Mouse (Mus musculus) hindbrain, embryonic 10.5 days (tissue): ENCODE data around the gene Cltb. TPM values are rescaled to one million over a fixed set of nuclear protein-coding genes. Genes with fewer than 3 reads are reported as not detected.
"Not testable (repeated sequence)": the region's sequence is repeated elsewhere in the genome, so short reads cannot be mapped to it uniquely, and the experiment has no call there.

Experiments used
- DNase-seq: peaks from one replicate; pipeline ENCODE4 v3.0.0-alpha.2; 2017; ENCODE audit warnings: low spot score
- H3K27ac ChIP-seq: fragments of 300-500 bp; sonication (generic); 2 replicates; pipeline ENCODE4 v1.5.1; 2016; ENCODE audit warnings: mild to moderate bottlenecking, moderate library complexity
- H3K27me3 ChIP-seq: fragments of 300-500 bp; sonication (generic); 2 replicates; pipeline ENCODE4 v1.6.1; 2016; ENCODE audit warnings: mild to moderate bottlenecking; ENCODE audit not compliant: poor library complexity, insufficient read depth, severe bottlenecking
- H3K36me3 ChIP-seq: fragments of 300-500 bp; sonication (generic); 2 replicates; pipeline ENCODE4 v1.6.1; 2016; ENCODE audit warnings: mild to moderate bottlenecking, moderate library complexity
- H3K4me1 ChIP-seq: fragments of 300-500 bp; sonication (generic); replicated peaks from 2 replicates; pipeline ENCODE4 v1.6.1; 2016; ENCODE audit warnings: mild to moderate bottlenecking
- H3K4me3 ChIP-seq: fragments of 300-500 bp; sonication (generic); 2 replicates; pipeline ENCODE4 v1.5.1; 2016; ENCODE audit warnings: mild to moderate bottlenecking, moderate library complexity
- H3K9me3 ChIP-seq: fragments of 300-500 bp; sonication (generic); 2 replicates; pipeline ENCODE4 v1.6.1; 2016; ENCODE audit warnings: mild to moderate bottlenecking, moderate library complexity
- WGBS: fragments of 180-500 bp; shearing (Covaris S2); methylation state at CpG from one replicate; pipeline ENCODE4 v1.1.7; 2016; 5-methylcytosine and 5-hydroxymethylcytosine counted together
- polyA plus RNA-seq: library from polyadenylated mRNA; unstranded; fragments of >200 nt; fragmentation: Nextera tagmentation; extraction: Ambion mirVana; gene quantifications from 2 replicates; pipeline ENCODE4 v1.2.1, GENCODE M21; 2016

The Cltb gene
- 21.4 and 35.4 TPM in 2 replicates for polyA plus RNA-seq

DNA sequence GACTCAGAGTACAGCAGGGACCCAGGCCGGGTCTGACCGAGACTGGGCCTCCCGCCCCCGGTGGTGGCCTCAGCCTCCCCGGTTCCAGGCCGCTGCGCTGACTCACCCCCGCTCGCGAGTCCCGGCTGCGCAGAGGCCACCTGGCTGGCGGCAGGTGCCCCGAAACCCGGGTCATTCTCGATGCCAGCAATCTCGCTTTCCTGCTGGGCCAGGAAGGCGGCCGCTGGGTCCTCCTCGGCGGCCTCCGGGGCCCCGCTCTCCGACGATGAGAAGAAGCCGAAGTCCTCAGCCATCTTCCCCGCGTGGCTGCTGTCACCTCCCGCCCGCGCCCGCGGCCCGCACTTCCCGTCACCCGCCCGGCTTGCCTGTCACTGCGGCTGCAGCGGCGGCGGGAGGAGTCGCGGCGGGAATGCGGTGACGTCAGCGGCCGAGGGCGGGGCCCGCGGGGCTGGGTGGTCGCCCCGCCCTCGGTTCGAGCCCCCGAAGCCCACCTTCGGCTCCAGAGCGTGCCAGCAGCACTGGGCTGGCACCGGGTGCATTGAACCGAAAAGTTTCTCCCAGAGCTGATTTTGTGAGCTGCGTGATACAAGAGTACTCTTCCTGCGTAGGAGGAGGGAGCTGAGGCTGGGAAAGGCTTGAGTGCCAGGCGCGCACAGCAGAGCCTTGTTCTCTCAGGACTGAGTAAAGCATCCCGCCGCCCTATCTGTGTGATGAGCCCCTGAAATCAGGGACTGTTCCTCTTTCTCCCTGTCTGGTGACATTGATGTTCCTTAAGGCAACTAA is at the start of gene Cltb:
Gene Cltb, minus strand, starts transcription at position 373 of the 783 bp plus-strand sequence.
- H3K27me3 ChIP-seq: peaks cover 38% of the 10 kb centered on the region
- H3K4me1 ChIP-seq: peaks cover 29% of the 10 kb centered on the region
- peak within 1 kb of the TSS; percentile 76 for H3K4me3 ChIP-seq
- no peaks in the 10 kb centered on the region for H3K9me3 ChIP-seq
- peak within 1 kb of the TSS; percentile 87 for H3K27ac ChIP-seq
- no peaks in the 10 kb centered on the region for H3K36me3 ChIP-seq
- under 1% methylated on average over 66 of the region's 66 CpGs for WGBS
- DNase-seq: peak; percentile 85

DNA sequence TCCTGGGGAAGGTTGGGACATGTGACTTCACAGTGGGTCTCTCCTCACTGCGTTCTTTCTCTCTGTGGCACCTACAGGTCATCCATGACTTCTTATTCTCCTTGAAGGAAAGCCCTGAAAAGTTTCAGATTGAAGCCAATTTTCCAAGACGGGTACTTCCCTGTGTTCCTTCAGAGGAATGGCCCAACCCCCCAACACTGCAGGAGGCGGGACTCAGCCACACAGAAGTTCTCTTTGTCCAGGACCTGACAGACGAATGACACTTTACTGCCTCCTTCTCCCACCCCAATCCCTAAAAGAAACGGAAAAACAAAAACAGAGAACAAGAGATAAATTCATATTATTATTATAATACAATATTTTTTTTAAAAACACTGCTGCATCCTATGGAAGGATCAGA is 49.7 kb upstream of the Cltb start:
- DNase-seq: no peak
- Histone ChIP-seq H3K27ac (no peak overlapping the region), H3K4me1 (no peaks in the 10 kb centered on the region), H3K36me3 (peaks cover 96% of the 10 kb centered on the region), H3K27me3 (no peaks in the 10 kb centered on the region), H3K4me3 (no peak overlapping the region), H3K9me3 (no peaks in the 10 kb centered on the region)
- 60% methylated on average over 5 of the region's 5 CpGs for WGBS

DNA sequence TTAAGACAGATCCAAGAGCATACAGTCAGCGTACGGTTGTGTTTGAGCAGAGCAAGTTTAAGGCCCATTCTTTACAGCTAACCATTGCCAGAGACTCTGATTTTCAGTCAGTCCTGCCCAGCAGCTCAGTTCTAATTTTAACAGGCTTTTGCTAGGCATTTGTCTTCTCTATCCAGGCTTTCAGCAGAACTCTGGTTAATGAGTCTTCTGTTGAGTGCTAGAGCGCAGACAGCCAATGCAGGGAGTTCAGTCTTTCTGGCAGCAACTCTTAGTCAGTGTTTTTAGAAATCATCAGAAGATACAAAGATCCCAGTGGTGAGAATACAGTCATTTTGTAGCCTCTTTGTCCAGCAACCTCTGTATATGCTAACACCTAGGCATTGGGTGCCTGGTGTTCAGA is 39.3 kb upstream of the Cltb start:
- Histone ChIP-seq H3K4me1 (no peaks in the 10 kb centered on the region), H3K4me3 (no peak overlapping the region), H3K9me3 (no peaks in the 10 kb centered on the region), H3K27ac (no peak overlapping the region), H3K27me3 (no peaks in the 10 kb centered on the region), H3K36me3 (peaks cover 100% of the 10 kb centered on the region)
- DNase-seq: no peak
- 95% methylated on average over 3 of the region's 3 CpGs for WGBS

DNA sequence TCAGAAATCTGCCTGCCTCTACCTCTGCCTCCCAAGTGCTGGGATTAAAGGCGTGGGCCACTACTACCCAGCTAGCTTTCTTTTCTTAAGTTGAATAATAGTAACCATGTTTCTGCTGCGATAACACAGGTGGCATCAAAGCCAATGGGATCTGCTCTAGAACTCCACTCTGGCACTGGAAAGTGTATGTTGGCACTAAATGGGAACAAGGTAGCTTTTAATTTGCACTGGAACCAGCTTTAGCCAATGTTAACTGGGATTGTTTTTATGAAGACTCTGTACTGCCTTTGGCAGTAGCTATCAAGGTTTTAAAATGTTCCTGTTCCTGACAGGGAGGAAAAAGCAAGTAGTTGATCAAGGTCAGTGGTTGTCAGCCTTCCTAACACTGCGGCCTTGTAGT is 23.9 kb upstream of the Cltb start:
- no peak overlapping the region for H3K27ac ChIP-seq
- H3K36me3 ChIP-seq: peaks cover 80% of the 10 kb centered on the region
- 99% methylated on average over 3 of the region's 3 CpGs for WGBS
- no peaks in the 10 kb centered on the region for H3K9me3 ChIP-seq
- no peaks in the 10 kb centered on the region for H3K27me3 ChIP-seq
- no peak overlapping the region for H3K4me3 ChIP-seq
- H3K4me1 ChIP-seq: no peaks in the 10 kb centered on the region
- DNase-seq: no peak

DNA sequence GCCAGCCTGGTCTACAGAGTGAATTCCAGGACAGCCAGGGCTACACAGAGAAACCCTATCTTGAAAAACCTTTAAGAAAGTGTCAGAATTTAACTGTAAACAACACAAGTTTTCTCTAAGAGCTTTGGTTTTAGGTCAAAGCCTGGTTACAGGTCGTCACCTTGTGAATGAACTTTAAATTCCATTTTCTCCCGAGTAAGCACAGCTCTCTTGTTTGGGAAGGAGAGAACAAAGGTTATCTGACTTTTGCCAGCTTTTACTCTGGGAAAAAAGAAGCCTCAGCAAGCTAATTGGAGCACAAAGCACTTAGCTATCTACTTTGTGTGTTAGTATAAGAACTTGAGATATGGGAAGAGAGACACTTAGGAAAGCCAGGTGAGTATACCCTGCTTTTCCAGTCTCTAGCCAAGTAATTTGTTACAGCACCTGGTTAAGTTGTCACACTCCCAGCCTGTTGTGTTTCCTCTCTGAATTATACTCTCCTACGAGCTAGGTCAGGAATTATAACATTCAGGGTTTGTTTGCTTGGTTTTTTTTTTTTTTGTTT is 21.7 kb upstream of the Cltb start:
- WGBS: 83% methylated on average over 3 of the region's 3 CpGs
- H3K36me3 ChIP-seq: peaks cover 67% of the 10 kb centered on the region
- DNase-seq: no peak
- H3K4me3 ChIP-seq: no peak overlapping the region
- no peaks in the 10 kb centered on the region for H3K9me3 ChIP-seq
- no peak overlapping the region for H3K27ac ChIP-seq
- no peaks in the 10 kb centered on the region for H3K27me3 ChIP-seq
- no peaks in the 10 kb centered on the region for H3K4me1 ChIP-seq

DNA sequence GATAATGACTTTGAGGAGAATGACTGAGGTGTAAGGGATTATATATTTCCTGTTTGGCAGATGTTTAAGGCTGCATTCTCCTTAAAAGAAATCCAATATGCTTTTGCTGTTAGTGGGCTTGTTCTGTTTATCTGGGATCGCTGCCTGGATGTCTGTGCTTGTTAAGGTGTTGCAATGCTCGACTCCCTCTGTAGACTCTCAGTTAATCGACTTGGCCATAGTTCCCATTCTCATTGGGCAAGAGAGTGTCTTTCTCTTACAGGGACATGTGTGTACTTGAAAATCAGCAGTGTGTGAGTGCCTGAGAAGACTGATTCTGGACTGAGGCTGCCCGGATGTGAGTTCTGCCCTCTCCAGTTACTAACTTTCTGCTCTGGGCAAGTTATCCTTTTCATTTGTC is 18.0 kb upstream of the Cltb start:
- DNase-seq: no peak
- WGBS: 91% methylated on average over 4 of the region's 4 CpGs
- H3K27ac ChIP-seq: no peak overlapping the region
- H3K27me3 ChIP-seq: no peaks in the 10 kb centered on the region
- H3K36me3 ChIP-seq: peaks cover 61% of the 10 kb centered on the region
- H3K4me3 ChIP-seq: no peak overlapping the region
- H3K9me3 ChIP-seq: no peaks in the 10 kb centered on the region
- peaks cover 3% of the 10 kb centered on the region; the same call in 1 of the 2 replicates for H3K4me1 ChIP-seq

DNA sequence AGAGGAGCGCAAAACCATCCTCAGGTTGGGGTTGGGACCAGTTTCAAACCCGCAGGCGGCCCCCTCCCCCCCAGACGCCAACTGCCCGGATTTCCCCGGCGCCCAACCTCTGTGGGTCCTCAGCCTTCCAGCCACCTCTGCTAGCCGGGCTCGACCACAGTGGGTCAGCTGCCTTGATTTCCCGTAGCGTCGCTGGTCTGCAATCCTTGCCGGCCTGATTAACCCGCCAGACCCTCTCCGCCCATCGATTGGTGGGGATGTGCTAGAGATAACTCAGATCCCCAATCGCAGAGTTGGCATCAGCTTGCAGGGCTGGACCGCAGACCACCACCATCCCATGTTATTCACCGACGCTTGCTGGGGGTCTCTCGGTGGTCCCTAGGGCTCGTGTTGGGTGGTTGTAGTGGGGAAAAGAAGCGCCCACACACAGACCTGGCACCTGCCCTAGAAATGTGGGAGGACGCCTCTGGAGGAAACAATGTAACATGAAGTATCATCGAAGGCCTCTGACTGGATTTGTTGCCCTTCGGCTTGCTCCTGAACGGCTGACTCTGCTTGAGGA is 10.9 kb upstream of the Cltb start:
- Histone ChIP-seq H3K36me3 (peaks cover 24% of the 10 kb centered on the region), H3K27me3 (no peaks in the 10 kb centered on the region), H3K27ac (peak overlapping the region; percentile 98), H3K4me3 (peak overlapping the region; percentile 84), H3K4me1 (peaks cover 23% of the 10 kb centered on the region), H3K9me3 (no peaks in the 10 kb centered on the region)
- no peak for DNase-seq
- 3% methylated on average over 27 of the region's 27 CpGs for WGBS

DNA sequence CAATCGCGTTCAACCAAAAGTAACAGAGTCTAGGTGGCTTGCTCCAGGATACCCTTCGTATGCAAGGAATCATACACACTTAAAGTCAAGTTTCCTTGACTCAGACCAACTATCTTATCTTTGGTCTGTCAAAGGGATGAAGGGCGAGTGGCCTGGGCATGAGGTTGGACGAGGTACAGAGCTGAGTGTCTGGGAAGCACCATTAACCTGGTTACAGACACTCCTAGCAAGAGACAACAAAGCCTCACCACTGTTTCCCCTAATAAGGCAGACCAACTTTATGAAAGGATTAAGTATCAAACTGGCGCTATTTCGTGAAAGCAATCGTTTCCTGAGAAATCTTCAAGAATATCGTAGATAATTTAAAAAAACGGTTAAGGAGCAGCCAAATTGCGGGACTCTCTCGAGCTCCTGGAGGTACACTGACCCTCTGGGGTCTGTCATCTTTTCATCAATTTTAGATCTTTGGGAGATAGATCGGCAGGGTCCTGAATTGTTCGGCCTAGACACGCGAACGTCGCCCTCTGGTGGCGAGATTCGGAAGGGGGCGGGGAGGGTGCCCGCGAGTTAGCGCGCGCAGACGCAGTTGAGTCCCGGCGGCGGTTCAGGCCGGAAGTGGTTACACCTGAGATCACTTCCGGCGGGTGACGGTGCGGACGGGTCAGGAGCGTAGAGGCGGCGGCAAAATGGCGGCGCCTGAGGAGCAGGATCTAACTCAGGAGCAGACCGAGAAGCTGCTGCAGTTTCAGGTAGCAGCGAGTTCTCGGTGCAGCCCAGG is 10.2 kb upstream of the Cltb start, which contains the start of gene Faf2:
Gene Faf2, plus strand, starts transcription at position 630 of the 778 bp plus-strand sequence.
- Histone ChIP-seq H3K9me3 (no peaks in the 10 kb centered on the region), H3K36me3 (peaks cover 18% of the 10 kb centered on the region), H3K4me1 (peaks cover 23% of the 10 kb centered on the region), H3K27ac (peak within 1 kb of the TSS; percentile 98), H3K4me3 (peak within 1 kb of the TSS; percentile 84), H3K27me3 (no peaks in the 10 kb centered on the region)
- peak; percentile 99 for DNase-seq
- 12% methylated on average over 44 of the region's 44 CpGs for WGBS

DNA sequence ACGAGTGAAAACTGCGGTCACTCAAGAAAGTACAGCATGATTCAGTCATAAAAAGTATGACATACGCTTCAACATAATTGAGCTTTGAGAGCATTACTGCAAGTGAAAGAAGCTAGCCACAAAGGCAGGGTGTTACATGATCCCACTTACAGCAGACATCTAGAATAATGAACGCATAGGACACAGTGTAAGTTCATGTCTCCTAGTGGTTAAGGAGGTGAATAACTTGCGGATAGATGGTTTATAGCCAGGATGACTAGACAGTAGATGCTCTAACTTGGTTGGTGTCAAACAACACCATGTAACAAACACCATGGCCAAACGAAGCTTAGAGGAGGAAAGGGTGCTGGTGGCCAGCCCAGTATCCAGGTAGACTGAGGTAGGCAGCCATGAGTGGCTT is 5.9 kb upstream of the Cltb start:
- Histone ChIP-seq H3K4me3 (no peak overlapping the region), H3K27me3 (no peaks in the 10 kb centered on the region), H3K4me1 (no peaks in the 10 kb centered on the region), H3K9me3 (no peaks in the 10 kb centered on the region), H3K27ac (no peak overlapping the region), H3K36me3 (no peaks in the 10 kb centered on the region)
- no peak for DNase-seq
- 71% methylated on average over 6 of the region's 6 CpGs for WGBS

DNA sequence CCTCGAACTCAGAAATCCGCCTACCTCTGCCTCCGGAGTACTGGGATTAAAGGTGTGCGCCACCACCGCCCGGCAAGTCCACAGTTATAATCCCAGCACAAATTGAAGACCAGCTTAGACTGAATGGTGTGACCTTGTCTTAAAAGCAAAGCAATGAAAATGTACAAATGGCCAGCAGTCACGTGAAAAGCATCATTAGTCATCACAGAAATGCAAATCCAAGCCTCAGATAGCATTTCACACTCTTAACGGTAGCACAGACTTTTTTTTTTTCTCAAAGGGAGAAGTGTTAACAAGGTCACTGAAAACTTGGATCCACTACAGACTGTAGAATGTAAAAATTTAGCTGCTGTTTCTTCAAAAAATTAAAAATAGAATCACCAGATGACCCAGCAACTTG is 5.2 kb upstream of the Cltb start:
- Histone ChIP-seq H3K27me3 (peaks cover 1% of the 10 kb centered on the region; the same call in 1 of the 2 replicates), H3K4me3 (no peak overlapping the region), H3K4me1 (peaks cover 5% of the 10 kb centered on the region), H3K9me3 (no peaks in the 10 kb centered on the region), H3K27ac (no peak overlapping the region), H3K36me3 (no peaks in the 10 kb centered on the region)
- WGBS: 86% methylated on average over 8 of the region's 8 CpGs
- no peak for DNase-seq

DNA sequence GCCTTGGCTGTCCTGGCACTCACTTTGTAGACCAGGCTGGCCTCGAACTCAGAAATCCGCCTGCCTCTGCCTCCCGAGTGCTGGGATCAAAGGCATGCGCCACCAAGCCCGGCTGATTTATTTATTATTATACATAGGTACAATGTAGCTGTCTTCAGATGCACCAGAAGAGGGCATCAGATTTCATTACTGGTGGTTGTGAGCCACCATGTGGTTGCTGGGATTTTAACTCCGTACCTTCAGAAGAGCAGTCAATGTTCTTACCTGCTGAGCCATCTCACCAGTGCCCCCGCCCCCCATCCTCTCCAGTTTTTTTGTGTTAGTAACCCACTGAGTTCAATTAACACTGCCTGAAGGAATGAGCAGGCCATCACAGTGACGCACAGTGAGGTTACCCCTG is 2.0 kb upstream of the Cltb start:
- not testable (repeated sequence) for H3K4me3 ChIP-seq, DNase-seq, H3K27ac ChIP-seq, H3K9me3 ChIP-seq, H3K36me3 ChIP-seq
- WGBS: 89% methylated on average over 8 of the region's 8 CpGs
- Histone ChIP-seq H3K27me3 (peaks cover 31% of the 10 kb centered on the region), H3K4me1 (peaks cover 29% of the 10 kb centered on the region)

DNA sequence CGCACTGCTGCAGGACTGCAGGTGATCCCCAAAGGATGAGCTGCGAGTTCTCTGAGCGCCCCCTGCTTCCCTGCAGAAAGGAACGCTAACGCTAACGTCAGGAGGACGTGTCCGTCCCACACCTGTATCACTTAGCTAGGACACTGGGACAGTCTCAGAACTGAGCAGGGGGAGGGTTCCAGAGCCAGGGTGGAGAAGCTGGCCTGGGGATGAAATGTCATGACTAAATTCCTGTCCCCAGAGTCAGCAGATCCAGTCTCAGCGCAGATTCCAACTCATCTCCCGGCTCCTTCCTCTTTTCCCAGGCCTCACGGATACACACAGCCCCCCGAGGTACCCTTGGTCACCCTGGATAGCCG is 552 bp downstream of the Cltb start:
- peak overlapping the region; percentile 76 for H3K4me3 ChIP-seq
- H3K27ac ChIP-seq: peak overlapping the region; percentile 87
- DNase-seq: no peak
- H3K9me3 ChIP-seq: no peaks in the 10 kb centered on the region
- peaks cover 41% of the 10 kb centered on the region for H3K27me3 ChIP-seq
- no peaks in the 10 kb centered on the region for H3K36me3 ChIP-seq
- H3K4me1 ChIP-seq: peaks cover 29% of the 10 kb centered on the region
- WGBS: 7% methylated on average over 13 of the region's 13 CpGs

DNA sequence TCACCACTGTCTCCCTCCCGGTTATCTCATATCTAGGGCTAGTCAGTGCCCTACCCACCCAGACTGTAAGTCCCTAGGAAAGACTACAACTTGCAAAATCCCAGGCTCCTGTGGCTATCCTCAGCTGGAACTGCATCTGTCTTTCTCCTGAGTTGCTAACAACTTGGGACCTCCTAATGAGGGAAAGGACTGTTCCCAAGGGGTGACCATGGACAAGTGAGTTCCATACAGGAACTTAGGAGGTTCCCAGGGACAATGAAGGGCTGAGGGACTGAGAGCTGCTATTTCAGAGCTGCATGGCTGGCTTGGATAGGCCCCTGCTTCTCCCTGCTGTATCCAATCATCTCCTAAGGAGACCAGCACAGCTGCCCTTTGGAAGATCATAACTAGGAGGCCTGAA is 1.8 kb downstream of the Cltb start:
- Histone ChIP-seq H3K27me3 (peaks cover 45% of the 10 kb centered on the region), H3K27ac (no peak overlapping the region), H3K4me3 (no peak overlapping the region), H3K9me3 (no peaks in the 10 kb centered on the region), H3K4me1 (peaks cover 29% of the 10 kb centered on the region), H3K36me3 (no peaks in the 10 kb centered on the region)
- 15% methylated on average over 1 of the region's 1 CpGs for WGBS
- DNase-seq: no peak
